Mouse (Mus musculus): Measurements from ENCODE around the gene Rad9b. TPM values are rescaled to one million over a fixed set of nuclear protein-coding genes. Genes with fewer than 3 reads are reported as not detected.
"Not testable (repeated sequence)": the region's sequence is repeated elsewhere in the genome, so short reads cannot be mapped to it uniquely, and the experiment has no call there.

Rad9b gene
- total RNA-seq, 2 experiments from 2014 or later: 11.4 to 11.7 TPM

DNA sequence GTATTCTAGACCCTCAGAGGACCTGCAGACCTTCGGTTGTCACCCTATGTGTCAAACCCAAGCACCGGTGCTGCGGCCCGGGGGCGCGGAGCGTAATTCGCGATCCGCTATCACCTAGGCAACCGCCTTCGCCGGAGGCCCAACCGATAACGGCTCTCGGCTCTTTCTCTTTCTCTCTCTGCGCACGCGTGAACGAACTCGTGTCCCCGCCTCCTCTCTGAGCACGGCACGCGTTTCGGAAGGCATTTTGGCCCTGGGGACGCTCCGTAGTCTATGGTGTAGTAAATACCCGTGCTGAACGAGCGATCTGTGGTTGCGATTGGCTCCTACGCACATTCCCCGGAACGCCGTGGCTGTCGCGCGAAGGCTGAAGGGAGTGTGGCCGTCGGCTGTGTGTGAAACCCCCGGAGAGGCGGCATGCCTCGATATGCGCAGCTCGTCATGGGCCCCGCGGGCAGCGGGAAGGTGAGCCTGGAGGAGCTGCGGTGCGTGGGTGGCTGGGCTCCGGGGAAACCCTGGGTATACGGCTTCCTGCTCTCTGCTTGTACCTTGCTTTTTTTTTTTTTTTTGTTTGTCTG lies 18.2 kb upstream of the Rad9b start, which contains the start of gene Fam216a:
Gene Fam216a (minus strand): TSS at position 173 of the 578 bp plus-strand sequence.
- peak; percentile 97 for ATAC-seq (replicated peaks; ENCODE audit: low FRiP score, low TSS enrichment, poor library complexity, severe bottlenecking)

DNA sequence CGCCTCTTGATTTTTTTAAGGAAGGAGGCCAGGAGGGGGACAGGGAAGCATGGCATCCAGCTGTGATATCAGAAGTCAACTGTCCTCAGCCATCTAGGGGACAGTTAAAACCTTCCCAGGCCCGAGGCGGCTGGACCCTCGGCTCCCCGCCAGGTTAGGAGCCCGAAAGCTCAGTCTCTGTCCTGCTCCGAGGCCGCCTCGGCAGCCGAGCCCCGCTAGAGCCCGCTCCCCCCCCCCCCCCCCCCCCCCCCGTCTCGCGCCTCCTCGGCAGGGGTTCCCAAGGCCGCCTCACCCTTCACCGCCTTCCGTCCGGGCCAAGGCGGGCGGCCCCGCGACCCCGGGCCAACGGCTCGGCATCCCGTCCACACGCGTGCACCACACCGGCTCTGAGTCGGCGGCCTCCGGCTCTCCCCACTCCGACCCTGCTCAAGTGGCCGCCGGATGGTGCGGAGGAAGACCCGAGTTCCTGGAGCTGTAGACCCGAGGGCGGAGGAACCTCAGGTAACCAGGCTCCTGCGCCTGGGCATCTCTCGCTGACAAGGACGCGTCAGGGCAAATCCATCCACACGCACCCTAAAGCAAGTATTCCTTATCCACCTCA lies 17.7 kb upstream of the Rad9b start, which contains the start of gene Gpn3:
Gene Gpn3 (plus strand): TSS at position 286 of the 601 bp plus-strand sequence.
- peak; percentile 64 for ATAC-seq (replicated peaks; ENCODE audit: low FRiP score, low TSS enrichment, poor library complexity, severe bottlenecking)

DNA sequence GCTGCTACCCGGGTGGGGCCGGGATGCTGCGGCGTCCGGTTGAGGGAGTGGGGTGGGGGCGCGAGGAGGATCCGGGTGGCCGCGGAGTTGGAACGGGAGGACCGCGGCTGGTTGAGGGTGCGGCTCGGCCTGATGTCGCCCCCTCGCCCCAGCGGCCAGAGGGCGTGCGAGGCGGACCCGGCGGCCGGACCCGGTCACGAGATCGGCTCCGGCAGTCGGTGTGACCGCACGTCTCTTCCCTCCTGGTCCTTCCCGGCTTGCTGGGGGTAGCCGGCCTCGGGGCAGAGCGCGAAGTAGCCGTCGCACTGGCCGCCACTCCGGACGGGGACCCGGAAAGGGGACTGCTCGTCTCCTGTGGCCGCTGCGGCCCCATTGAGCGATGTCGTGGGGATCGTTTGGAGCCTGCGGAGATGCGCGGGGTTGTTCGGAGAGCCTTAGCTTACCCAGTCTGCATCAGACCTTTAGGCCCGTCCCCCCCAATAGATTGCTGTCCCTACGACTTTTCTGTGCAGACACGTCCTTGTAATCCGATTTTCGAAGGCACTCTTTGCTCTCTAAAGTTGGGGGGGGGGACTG lies 547 bp upstream of the Rad9b start:
- ATAC-seq (replicated peaks; ENCODE audit: low FRiP score, low TSS enrichment, poor library complexity, severe bottlenecking): peak; percentile 28

DNA sequence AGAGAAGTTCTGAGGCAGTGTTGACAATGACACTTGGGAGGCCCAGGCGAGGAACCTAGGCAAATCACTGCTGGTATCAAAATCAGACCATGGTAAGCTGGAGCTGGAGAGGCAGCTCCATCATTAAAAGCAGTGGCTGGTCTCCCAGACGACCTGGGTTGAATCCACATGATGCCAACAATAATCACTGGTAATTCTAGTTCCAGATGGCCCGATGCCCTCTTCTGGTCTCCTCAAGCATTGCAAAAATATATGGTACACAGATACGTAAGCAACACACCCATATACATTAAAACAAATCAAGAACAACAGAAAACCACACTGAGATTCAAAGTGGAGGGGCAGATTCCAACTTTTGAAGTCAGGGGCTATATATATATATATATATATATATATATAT lies 8.3 kb downstream of the Rad9b start:
- ATAC-seq (replicated peaks; ENCODE audit: low FRiP score, low TSS enrichment, poor library complexity, severe bottlenecking): no peak

DNA sequence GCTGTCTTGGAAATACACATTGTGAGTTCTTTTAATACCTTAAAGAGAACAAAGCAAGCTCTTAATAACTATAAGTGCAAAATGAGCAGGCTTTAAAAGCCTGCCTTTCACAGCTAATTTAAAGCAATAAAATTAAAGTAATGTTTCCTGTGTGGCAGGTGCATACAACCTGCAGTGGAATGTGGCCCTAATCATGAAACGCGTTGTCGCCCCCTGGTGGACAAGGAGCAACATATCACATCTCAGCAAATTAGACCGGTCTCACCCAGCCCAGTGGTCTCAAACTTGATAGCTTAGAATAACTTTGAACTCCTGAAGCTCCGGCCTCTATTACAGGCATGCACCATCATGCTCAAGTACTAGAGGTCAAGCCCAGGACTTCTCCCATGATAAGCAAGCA lies 9.8 kb downstream of the Rad9b start:
- 0 out of 2 replicates have a peak, but pooled peaks have one; percentile 83 for ATAC-seq (replicated peaks; ENCODE audit: low FRiP score, low TSS enrichment, poor library complexity, severe bottlenecking)

DNA sequence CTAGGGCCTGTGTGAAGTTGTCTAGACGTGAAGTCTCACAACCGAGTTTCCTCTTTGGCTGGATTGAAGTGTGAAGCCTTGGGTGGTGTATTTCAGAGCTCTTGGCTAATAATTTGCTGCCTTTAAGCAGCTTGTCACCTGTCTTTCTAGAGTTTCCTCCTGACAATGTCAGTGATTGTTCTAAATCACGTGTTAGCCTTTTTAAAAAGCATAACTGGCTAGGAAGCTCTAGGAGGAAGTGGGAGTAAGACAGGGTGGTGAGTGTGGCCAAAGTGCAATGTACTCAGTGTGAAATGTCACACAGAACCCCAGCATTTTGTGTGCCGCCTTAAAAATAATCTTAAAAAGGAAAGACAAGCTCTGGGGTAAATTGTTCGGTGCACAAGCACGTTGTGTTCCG lies 10.3 kb downstream of the Rad9b start:
- no peak for ATAC-seq (replicated peaks; ENCODE audit: low FRiP score, low TSS enrichment, poor library complexity, severe bottlenecking)

DNA sequence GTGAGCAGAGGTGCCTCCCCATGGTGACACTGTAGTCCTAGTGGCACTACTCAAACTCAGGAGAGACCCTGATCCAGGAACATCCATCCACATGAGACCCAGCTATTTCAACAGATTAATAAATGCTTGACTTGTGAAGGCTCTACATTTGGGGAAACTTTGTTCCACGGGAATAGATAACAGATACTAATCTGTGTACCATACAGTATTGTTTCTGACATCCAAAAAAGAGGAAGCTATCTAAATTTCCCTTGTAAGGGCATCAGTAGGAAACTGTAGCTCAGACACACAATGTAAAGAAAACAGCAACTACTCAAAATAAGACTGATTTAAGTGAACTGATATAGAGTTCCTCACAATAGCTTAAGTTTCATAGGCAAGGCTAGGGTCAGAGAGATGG lies 11.2 kb downstream of the Rad9b start:
- no peak for ATAC-seq (replicated peaks; ENCODE audit: low FRiP score, low TSS enrichment, poor library complexity, severe bottlenecking)

DNA sequence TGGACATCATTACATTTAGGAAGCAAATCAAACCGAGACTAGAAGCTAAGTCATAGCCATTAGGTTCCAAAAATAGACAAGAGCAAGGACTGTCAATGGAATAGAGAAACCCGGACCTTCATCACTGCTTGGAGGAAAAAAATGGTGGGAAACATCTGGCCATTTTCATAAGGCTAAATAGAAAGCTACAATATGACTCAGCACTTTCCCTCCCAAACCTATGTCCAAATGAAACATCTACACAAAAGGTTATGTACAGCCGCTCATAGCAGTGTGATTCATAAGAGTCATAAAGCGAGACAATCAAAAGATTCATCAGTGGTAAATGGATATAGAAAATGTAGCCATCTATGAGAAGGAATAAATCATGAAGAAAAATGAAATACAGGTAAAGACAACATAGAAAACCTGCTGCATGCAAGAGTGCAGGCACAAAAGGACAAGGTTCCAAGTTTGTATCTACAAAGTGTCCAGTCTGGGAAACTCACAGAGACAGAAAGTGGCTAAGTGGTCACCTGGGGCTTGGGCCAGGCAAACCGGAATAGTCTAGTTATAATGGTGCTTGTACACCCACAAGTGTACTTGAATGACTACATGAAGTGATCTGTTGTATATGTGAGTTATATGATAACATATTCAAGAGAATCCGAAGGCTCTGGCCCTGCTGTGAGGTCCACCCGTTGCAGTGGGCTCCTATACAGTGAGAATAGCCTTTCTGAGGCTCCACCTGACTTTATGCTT lies 17.3 kb downstream of the Rad9b start:
- no peak for ATAC-seq (replicated peaks; ENCODE audit: low FRiP score, low TSS enrichment, poor library complexity, severe bottlenecking)

DNA sequence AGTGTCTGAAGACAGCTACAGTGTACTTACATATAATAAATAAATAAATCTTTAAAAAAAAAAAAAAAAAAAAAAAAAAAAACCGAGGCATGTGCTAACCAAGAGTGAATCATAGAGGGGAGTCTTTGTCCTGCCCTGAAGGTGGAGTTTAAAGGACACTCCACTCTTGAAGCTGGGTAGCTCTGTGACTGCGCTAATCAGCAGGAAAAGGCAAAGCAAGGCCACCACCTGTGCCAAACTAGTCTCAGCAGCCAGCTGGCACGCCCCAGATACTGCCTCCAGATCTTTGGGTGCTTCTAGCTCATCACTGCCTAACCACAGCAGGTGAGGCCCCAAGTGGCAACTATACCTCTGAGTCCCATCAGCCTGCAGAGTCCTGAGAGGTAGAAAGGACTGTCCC lies 19.4 kb downstream of the Rad9b start:
- peak; percentile 70 for ATAC-seq (replicated peaks; ENCODE audit: low FRiP score, low TSS enrichment, poor library complexity, severe bottlenecking)

DNA sequence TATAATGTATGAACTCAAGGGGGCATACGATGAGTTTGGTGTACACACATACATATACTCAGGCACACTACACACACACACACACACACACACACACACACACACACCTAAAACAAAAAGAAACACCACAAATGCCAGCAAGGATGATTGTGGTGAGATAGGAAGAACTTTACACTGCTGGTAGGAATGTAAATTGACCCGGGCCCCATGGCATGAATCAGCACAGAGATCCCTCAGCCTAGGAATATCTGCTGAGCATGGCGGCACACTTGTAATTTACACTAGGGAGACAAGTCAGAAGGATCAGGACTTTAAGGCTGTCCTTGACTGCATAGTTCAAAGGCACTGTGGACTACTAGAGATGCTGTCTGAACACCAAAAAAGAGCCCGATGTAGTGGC lies 23.8 kb downstream of the Rad9b start:
- no peak for ATAC-seq (replicated peaks; ENCODE audit: low FRiP score, low TSS enrichment, poor library complexity, severe bottlenecking)

DNA sequence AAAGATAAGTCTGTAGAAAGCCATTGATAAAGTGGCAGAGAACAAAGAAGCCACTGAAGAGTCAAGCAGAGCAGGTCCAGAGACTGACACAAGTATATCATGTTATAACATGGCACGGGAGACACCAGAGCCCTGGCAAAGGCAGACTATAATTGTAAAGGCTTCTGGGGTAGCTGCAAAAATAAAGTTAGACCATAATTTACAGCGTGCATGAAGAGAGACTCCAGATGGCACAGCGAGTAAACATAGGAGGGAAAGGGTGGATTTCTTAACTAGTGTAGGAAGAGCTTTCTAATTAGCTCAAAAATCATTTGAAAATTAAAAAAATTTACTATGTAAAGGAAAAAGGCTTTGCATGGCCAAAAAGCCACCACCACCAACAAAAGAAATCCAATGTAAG lies 26.8 kb downstream of the Rad9b start:
- no peak for ATAC-seq (replicated peaks; ENCODE audit: low FRiP score, low TSS enrichment, poor library complexity, severe bottlenecking)

DNA sequence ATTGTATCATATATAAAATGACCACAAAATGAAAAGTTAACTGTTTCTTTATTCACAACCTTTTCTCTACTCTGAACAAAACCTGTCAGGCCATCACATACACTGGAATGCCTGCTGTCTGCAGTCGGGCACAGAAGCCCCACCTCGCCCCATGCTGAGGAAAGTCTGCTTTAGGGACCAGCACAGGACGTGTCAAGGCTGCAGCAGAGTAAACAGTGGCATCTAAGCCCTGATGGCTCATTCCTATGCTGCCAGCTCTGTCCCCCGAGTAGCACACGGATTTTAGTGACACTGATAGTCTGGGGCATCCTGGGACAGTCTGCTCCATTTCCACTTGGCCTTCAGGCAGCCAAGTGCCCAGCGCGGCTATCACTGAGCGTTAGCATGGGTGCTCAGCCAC lies 28.6 kb downstream of the Rad9b start:
- ATAC-seq (replicated peaks; ENCODE audit: low FRiP score, low TSS enrichment, poor library complexity, severe bottlenecking): no peak

DNA sequence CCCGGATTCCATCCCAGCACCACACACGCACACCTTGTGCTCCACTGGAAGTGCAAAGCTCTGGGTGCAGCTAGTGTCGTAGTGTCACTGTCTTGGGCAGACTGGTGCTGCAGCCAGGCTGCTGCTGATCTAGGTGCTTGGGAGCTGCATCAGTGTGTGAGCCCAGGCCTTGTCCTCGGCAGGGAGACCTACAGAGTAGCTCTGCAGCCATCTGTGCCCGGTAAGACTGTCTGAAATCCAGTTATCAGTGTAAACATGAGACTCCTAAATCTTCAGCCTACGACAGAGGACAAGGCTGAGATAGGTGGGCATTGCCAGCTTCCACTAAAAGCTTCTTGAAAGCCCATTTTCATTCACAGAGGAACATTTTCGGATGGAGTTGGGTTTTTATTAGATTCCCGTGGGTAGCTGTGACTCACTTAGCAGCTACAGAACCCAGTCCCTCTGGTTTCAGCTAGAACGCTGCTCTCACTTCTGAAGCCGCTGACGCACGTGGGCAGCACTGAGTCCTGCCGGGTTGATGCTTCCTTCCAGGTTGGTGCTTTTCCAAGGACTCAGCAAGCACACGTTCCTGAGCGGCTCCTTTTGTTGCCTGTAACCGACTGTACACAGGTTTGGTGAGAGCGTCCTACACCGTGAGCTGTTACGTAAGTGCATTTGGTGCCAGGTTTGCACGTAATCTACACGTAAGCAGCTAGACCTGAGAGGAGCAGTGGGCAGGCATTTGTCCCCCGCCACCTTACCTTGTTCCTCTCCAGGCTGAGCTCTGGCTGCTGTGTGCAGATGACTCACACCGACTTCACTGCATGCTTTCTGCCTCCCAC lies 29.2 kb downstream of the Rad9b start:
- no peak for ATAC-seq (replicated peaks; ENCODE audit: low FRiP score, low TSS enrichment, poor library complexity, severe bottlenecking)

DNA sequence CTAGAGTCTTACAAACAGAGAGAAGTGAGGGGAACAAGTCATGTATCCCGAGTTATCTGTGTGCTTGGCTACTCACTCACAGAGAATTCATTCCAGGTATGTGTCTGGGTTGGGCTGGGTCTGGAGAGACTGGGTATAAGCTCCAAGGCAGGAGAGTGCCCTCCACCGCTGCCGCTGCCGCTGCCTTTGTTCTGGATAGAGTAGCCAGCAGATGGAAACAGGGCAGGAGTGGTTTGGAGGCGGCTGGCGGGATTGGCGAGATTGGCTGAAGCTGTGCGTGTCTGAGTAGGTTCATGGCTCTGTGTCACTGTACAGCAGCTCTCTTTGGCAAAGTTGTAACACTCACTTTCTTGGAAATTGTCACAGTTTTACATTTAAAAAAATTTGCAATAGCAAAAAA lies 30.5 kb downstream of the Rad9b start:
- no peak for ATAC-seq (replicated peaks; ENCODE audit: low FRiP score, low TSS enrichment, poor library complexity, severe bottlenecking)

DNA sequence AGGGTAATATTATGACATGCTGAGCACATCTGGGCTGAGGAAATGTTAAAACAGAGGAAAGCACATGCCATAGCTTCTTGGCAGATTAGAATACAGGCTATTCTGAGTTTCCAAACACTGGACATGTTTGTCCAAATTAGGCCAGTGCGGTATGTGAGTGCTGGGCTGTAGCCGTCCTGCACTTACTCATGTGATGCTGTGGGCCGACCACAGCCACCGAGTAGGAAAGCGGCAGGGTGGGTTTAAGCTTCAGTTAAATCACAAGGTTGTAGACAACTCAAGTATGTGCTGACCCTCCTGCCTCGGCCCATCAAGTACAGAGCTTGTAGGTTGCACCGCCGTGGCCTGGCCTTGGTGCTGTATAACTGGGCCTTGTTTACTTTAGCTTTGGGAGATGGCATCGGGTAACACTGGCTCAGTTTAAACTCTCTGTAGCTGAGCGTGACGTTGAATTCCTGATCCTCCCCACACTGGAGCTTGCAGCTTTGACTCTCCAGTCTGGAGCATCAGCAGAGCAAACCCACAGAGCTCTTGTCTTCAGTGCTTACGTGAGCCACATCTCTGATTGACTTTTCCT lies 33.7 kb downstream of the Rad9b start:
- no peak for ATAC-seq (replicated peaks; ENCODE audit: low FRiP score, low TSS enrichment, poor library complexity, severe bottlenecking)

DNA sequence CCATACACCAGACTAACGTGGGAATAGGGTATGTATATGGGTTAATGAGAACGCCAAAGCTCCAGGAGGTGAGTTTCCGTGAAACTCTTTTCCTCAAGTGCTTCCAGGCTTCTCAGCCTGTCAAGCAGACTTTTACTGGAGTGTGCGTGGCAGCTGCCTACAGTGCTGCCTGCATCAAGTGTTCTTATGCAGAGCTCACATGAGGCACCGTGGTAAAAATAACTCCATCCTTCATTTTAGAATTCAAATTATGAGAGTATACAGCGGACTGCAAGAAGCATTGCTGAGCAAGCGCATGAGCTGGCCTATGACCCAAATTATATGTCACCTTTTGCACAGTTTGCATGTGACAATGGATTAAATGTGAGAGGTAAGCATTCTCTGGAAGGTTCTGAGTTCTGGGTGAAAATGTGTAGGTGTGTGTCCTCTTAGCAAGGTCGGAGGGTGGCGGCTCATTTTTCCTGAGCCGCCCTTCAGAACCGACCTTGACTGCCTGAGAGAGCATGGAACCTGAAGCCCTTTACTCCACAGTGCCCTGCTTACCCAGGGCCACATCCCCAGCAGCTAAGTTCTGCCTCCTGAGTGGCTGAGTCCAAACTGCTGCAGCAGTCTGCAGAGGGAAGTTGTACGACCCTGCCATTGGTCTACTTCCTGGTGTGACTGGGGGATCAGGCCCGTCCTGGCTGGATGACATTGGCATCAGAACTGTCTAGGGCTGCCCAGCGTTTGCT lies 34.4 kb downstream of the Rad9b start:
- ATAC-seq (replicated peaks; ENCODE audit: low FRiP score, low TSS enrichment, poor library complexity, severe bottlenecking): no peak

DNA sequence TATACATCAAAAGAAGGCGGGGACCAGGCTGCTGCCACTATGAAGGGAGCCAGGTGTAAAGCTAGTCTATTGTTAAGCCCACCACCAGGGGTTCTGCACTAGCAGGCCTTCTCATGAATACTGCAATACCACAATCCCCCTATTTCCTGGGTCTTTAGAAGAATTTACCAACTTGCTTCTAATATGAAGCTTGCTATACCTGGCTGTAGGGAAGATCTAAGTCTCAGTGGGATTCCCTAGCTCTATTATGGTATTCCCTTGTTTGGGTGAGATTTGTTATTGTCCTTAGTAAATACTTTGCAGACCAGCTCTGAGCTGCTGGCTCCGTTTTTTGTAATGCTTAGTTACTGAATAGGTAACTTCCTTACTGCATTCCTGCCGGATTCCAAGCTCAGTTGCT lies 35.1 kb downstream of the Rad9b start:
- ATAC-seq (replicated peaks; ENCODE audit: low FRiP score, low TSS enrichment, poor library complexity, severe bottlenecking): not testable (repeated sequence)

DNA sequence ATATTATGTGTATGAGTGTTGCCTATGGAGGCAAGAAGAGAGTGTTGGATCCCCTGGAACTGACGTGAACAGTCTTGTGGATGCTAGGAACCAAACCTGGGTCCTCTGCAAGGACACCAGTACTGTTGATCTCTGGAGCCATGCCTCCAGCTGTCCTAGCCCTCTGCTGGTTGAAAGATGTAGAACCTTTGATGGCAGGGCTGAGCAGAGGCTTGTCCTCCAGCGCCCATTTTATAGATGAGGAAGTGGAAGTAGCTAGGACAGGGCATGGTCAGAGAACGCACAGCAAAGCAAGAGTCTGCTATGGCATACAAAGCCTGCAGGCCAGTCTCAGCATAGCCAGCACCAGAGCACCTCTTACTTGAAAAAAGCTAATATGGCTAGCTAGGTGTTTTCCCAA lies 35.9 kb downstream of the Rad9b start:
- ATAC-seq (replicated peaks; ENCODE audit: low FRiP score, low TSS enrichment, poor library complexity, severe bottlenecking): peak; percentile 58
